Mouse (Mus musculus): ENCODE measurements at regions not wholly inside any gene's neighbourhood (a gene's known extent, or its start where the extent isn't known, plus 50 kb on each side); places are given as distances from the start of the nearest gene placed in this dataset.

- TF ChIP-seq POLR2A (IDR thresholded peaks at IDR 0.05; ENCODE audit: low read depth, low read length) (no peak), CTCF (IDR thresholded peaks at IDR 0.05; ENCODE audit: extremely low read depth, insufficient read length, insufficient replicate concordance, low read depth, low read length) (no peak)
Observed at GRCm38 (mm10) chr16:76549628-76550027, 176.0 kb upstream of the Nrip1 start.
